Mouse (Mus musculus) spleen, adult 2 months (tissue): Measurements from ENCODE around the gene Asb6.

Experiments used
- CTCF ChIP-seq: fragments of 200-500 bp; IDR thresholded peaks from 2 replicates; pipeline ENCODE4 v1.5.1; 2011; ENCODE audit warnings: mild to moderate bottlenecking, inconsistent platforms; ENCODE audit not compliant: insufficient read depth, insufficient read length, insufficient replicate concordance; ENCODE audit errors: extremely low read depth
- POLR2A ChIP-seq: fragments of 200-500 bp; IDR thresholded peaks from 2 replicates; pipeline ENCODE4 v1.6.1; 2011; ENCODE audit warnings: low read depth, low read length, inconsistent platforms

DNA sequence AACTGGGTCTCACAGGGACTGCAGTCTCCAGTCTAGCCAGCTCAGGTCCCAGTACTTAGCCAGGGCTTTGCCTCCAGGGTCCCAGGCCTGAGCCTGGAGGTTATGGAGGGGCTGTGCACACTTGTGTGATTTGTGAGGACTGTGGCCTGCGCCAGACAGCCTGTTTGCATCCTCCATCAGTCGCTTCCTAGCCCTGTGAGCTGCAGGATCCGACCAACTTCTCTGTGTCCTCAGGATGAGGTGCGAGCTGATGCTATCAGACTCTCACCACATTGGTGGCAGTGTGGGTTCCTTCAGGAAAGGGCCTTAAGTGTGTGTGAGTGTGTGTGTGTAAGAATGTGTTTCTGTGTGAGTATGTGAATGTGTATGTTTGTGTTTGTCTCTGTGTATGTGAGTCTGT, 42.7 kb downstream of the Asb6 start:
- TF ChIP-seq CTCF, result no peak
- no peak for TF ChIP-seq POLR2A
